Mouse (Mus musculus) kidney, postnatal 0 days (tissue): ENCODE measurements around the gene Rora. TPM values are rescaled to one million over a fixed set of nuclear protein-coding genes. Genes with fewer than 3 reads are reported as not detected.

Experiments
- ATAC-seq: fragments of 200-750 bp; cut with Nextera tagmentation; replicated peaks from 2 replicates; pipeline ENCODE4 v1.8.0; 2017; ENCODE audit warnings: low read depth, moderate number of reproducible peaks, moderate TSS enrichment, moderate library complexity; ENCODE audit not compliant: low FRiP score
- DNase-seq: peaks from one replicate; pipeline ENCODE4 v3.0.0-alpha.2; 2016; ENCODE audit warnings: low spot score
- H3K27ac ChIP-seq: fragments of 300-500 bp; sonication (generic); 2 replicates; pipeline ENCODE4 v1.5.1; 2014; ENCODE audit warnings: mild to moderate bottlenecking
- H3K27me3 ChIP-seq: fragments of 300-500 bp; sonication (generic); 2 replicates; pipeline ENCODE4 v1.6.1; 2014; ENCODE audit warnings: low read length, mixed read lengths; ENCODE audit not compliant: insufficient read depth
- H3K36me3 ChIP-seq: fragments of 300-500 bp; sonication (generic); 2 replicates; pipeline ENCODE4 v1.6.1; 2014; ENCODE audit warnings: low read length, mixed read lengths; ENCODE audit not compliant: insufficient read depth
- H3K4me1 ChIP-seq: fragments of 300-500 bp; sonication (generic); replicated peaks from 2 replicates; pipeline ENCODE4 v1.6.1; 2014; ENCODE audit warnings: antibody characterized with exemption, low read length, mixed read lengths; ENCODE audit not compliant: insufficient read depth
- H3K4me2 ChIP-seq: fragments of 300-500 bp; sonication (generic); 2 replicates; pipeline ENCODE4 v1.6.1; 2014; ENCODE audit warnings: mild to moderate bottlenecking, low read length, moderate library complexity, mixed read lengths
- H3K4me3 ChIP-seq: fragments of 300-500 bp; sonication (generic); replicated peaks from 2 replicates; pipeline ENCODE4 v1.5.1; 2014; ENCODE audit warnings: low read depth, low read length
- H3K9ac ChIP-seq: fragments of 300-500 bp; sonication (generic); 2 replicates; pipeline ENCODE4 v1.6.1; 2014; ENCODE audit warnings: low read depth, low read length
- H3K9me3 ChIP-seq: fragments of 300-500 bp; sonication (generic); replicated peaks from 2 replicates; pipeline ENCODE4 v1.6.1; 2016; ENCODE audit warnings: low read length, inconsistent platforms, mixed read lengths
- CTCF ChIP-seq: IDR thresholded peaks from 2 replicates; pipeline ENCODE4 v1.5.1; 2016; ENCODE audit warnings: antibody characterized with exemption, low read depth, mild to moderate bottlenecking, moderate library complexity
- WGBS: fragments of 180-500 bp; shearing (Covaris S2); extraction: QIAGEN DNeasy Blood & Tissue Kit; methylation state at CpG from one replicate; pipeline ENCODE4 v1.1.7; 2014; 5-methylcytosine and 5-hydroxymethylcytosine counted together
- polyA plus RNA-seq: library from polyadenylated mRNA; unstranded; fragments of >200 nt; fragmentation: Nextera tagmentation; extraction: Ambion mirVana; gene quantifications from 2 replicates; pipeline ENCODE4 v1.2.1, GENCODE M21; 2015

The Rora gene
- polyA plus RNA-seq, 1 experiment from 2014 or later, result 9.8 TPM

DNA sequence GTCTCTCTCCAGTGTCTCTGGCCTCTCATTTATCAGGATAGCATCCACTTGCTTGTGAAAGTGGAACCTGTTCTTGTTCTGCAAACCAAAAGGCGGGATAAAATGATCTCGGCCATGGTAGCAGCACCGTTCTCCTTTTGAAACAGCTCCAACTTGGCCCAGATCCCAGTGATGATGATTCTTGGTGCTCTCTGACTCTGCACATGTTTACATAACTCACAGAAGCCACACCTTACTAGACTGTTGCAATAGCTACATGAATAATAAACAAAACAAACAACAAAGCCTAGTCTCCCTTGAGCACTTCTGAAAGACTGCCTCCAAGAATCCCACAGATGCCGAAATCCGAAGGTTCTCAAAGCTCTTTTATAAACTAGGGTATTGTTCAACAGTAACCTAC is 357.3 kb downstream of the Rora start:
- TF ChIP-seq CTCF, result no peak
- Histone ChIP-seq H3K36me3 (no peaks in the 10 kb centered on the region), H3K9ac (no peak overlapping the region), H3K4me3 (no peak overlapping the region), H3K27ac (no peak overlapping the region), H3K27me3 (no peaks in the 10 kb centered on the region), H3K4me2 (no peak overlapping the region), H3K9me3 (no peaks in the 10 kb centered on the region), H3K4me1 (no peaks in the 10 kb centered on the region)
- ATAC-seq (no peak), DNase-seq (no peak)
- 64% methylated on average over 5 of the region's 5 CpGs for WGBS

- Histone ChIP-seq H3K27ac (no peak overlapping the region), H3K4me3 (no peak overlapping the region), H3K9ac (no peak overlapping the region), H3K36me3 (no peaks in the 10 kb centered on the region), H3K4me1 (no peaks in the 10 kb centered on the region), H3K9me3 (no peaks in the 10 kb centered on the region), H3K4me2 (no peak overlapping the region), H3K27me3 (no peaks in the 10 kb centered on the region)
- DNase-seq, result no peak
- WGBS, result 92% methylated on average over 7 of the region's 7 CpGs
- no peak for TF ChIP-seq CTCF
- ATAC-seq, result no peak
Observed at GRCm38 (mm10) chr9:69013186-69013715, 359.7 kb downstream of the Rora start.

DNA sequence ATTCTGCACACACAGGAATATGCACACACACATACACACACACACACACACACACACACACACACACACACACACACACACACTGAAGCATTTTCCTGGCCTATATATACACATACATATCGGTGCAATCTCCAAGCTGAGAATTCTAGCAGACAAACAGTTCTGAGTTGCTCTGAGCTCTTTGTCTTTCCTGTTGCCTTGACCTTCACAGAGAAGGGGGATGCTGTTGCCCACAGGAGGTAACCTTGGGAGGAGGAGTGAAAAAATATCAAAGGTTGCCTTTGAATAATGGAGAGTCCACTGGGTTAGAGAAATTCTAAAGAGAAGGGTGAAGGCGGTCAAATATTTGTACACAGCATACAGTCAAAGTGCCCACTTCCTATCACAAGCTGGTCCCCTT is 360.6 kb downstream of the Rora start:
- 97% methylated on average over 2 of the region's 2 CpGs for WGBS
- DNase-seq, result no peak
- no peaks in the 10 kb centered on the region for H3K9me3 ChIP-seq

DNA sequence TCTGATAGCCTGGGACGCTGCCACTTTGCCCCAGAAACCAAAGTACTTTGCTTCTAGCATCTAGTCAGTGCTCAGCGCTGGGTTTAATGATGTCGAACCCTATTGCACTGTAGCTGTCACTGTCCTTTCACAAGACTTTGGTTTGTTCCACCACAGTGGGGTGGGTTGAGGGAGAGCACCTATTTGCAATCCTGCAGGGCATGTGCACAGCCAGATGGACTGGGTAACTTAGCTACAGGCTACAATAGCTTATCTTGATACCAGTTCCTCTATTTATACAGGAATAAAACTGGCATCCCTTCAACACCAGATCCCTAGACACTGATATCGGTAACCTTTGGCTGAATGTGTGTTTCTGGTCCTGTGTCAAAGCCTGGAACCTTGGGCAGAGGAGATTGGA is 366.8 kb downstream of the Rora start:
- Histone ChIP-seq H3K36me3 (no peaks in the 10 kb centered on the region), H3K9me3 (no peaks in the 10 kb centered on the region), H3K9ac (no peak overlapping the region), H3K4me3 (no peak overlapping the region), H3K27ac (no peak overlapping the region), H3K4me2 (no peak overlapping the region), H3K27me3 (no peaks in the 10 kb centered on the region), H3K4me1 (no peaks in the 10 kb centered on the region)
- TF ChIP-seq CTCF, result no peak
- DNase-seq (no peak), ATAC-seq (no peak)
- 87% methylated on average over 4 of the region's 4 CpGs for WGBS

More for the DNA sequence above, 360.6 kb downstream of the Rora start:
- no peaks in the 10 kb centered on the region for H3K4me1 ChIP-seq
- H3K4me2 ChIP-seq, result no peak overlapping the region
- H3K27ac ChIP-seq, result no peak overlapping the region
- TF ChIP-seq CTCF, result no peak
- H3K9ac ChIP-seq, result no peak overlapping the region
- no peak for ATAC-seq
- H3K27me3 ChIP-seq, result no peaks in the 10 kb centered on the region
- H3K4me3 ChIP-seq, result no peak overlapping the region
- H3K36me3 ChIP-seq, result no peaks in the 10 kb centered on the region

DNA sequence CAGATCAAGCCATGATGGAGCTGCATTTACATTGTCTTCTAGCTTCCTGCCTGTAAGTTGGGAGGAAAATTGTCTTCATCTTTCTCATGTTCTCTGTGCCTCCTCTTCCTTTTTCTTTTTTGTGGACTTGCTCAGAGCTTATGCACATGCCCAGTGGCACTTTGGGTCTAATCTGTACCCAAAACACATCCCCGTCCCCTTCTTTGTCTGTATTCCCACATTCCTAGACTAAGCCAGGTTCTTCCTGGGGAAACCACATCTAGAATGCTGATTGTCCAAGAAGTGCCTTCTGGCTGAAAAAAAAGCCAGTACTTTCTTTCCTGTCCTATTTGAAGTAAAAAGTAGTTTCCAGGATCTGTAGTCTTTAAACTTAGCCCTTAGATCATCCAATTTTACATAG is 367.9 kb downstream of the Rora start:
- 89% methylated on average over 1 of the region's 1 CpGs for WGBS
- H3K27me3 ChIP-seq, result no peaks in the 10 kb centered on the region
- H3K27ac ChIP-seq, result no peak overlapping the region
- H3K4me3 ChIP-seq, result no peak overlapping the region
- H3K4me1 ChIP-seq, result no peaks in the 10 kb centered on the region
- no peaks in the 10 kb centered on the region for H3K36me3 ChIP-seq
- no peaks in the 10 kb centered on the region for H3K9me3 ChIP-seq
- ATAC-seq (no peak), DNase-seq (no peak)
- no peak overlapping the region for H3K9ac ChIP-seq
- no peak for TF ChIP-seq CTCF
- H3K4me2 ChIP-seq, result no peak overlapping the region

- Histone ChIP-seq H3K36me3 (no peaks in the 10 kb centered on the region), H3K4me1 (no peaks in the 10 kb centered on the region), H3K4me2 (no peak overlapping the region), H3K9me3 (no peaks in the 10 kb centered on the region), H3K9ac (no peak overlapping the region), H3K4me3 (no peak overlapping the region), H3K27me3 (no peaks in the 10 kb centered on the region), H3K27ac (no peak overlapping the region)
- no peak for TF ChIP-seq CTCF
- 69% methylated on average over 3 of the region's 3 CpGs for WGBS
- no peak for DNase-seq
- ATAC-seq, result no peak
Observed at GRCm38 (mm10) chr9:69023314-69023713, 369.7 kb downstream of the Rora start.

DNA sequence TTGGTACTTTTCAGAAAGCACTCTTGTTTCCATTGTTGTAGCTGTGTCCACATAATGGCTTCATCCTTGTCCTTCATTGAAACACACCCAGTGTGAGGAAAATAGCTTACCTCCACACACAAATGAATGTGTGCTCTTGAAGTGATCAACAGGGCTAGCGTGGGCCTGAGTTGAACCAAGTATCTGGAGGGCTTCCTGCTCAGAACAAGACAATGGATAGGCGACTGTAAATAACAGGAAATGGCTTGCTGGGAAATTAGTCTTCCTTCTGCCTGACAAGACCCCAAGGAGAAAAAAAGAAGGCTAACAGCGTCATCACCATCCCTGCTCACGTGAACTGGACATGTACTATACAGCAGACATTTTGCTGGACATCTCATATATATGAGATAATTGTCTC is 374.6 kb downstream of the Rora start:
- Histone ChIP-seq H3K9ac (no peak overlapping the region), H3K4me2 (no peak overlapping the region), H3K27ac (no peak overlapping the region), H3K36me3 (no peaks in the 10 kb centered on the region), H3K4me3 (no peak overlapping the region), H3K27me3 (no peaks in the 10 kb centered on the region), H3K4me1 (no peaks in the 10 kb centered on the region), H3K9me3 (no peaks in the 10 kb centered on the region)
- DNase-seq, result no peak
- WGBS, result 82% methylated on average over 4 of the region's 4 CpGs
- TF ChIP-seq CTCF, result no peak
- ATAC-seq, result no peak
